Mouse (Mus musculus) intestine, postnatal 0 days (tissue): ENCODE results near the gene Gm21887. TPM values are rescaled to one million over a fixed set of nuclear protein-coding genes. Genes with fewer than 3 reads are reported as not detected.
A peak's percentile ranks its signal among the peaks of the same experiment; 100 is the strongest.
"Not testable (repeated sequence)": the region's sequence is repeated elsewhere in the genome, so short reads cannot be mapped to it uniquely, and the experiment has no call there.

Experiments used
- ATAC-seq: fragments of 200-750 bp; cut with Nextera tagmentation; 2 replicates; pipeline ENCODE4 v1.8.0; 2017; ENCODE audit warnings: mild to moderate bottlenecking, moderate TSS enrichment, moderate library complexity
- H3K27ac ChIP-seq: fragments of 300-500 bp; sonication (generic); 2 replicates; pipeline ENCODE4 v1.5.1; 2014; ENCODE audit warnings: mild to moderate bottlenecking, low read depth, low read length, moderate library complexity
- H3K27me3 ChIP-seq: fragments of 300-500 bp; sonication (generic); replicated peaks from 2 replicates; pipeline ENCODE4 v1.6.1; 2014; ENCODE audit warnings: low read length, mixed read lengths; ENCODE audit not compliant: control insufficient read depth, insufficient read depth
- H3K36me3 ChIP-seq: fragments of 300-500 bp; sonication (generic); 2 replicates; pipeline ENCODE4 v1.6.1; 2014; ENCODE audit warnings: mild to moderate bottlenecking, moderate library complexity; ENCODE audit not compliant: control insufficient read depth, insufficient read depth
- H3K4me1 ChIP-seq: fragments of 300-500 bp; sonication (generic); replicated peaks from 2 replicates; pipeline ENCODE4 v1.6.1; 2014; ENCODE audit warnings: antibody characterized with exemption, low read length, mixed read lengths; ENCODE audit not compliant: control insufficient read depth, insufficient read depth
- H3K4me2 ChIP-seq: fragments of 300-500 bp; sonication (generic); replicated peaks from 2 replicates; pipeline ENCODE4 v1.6.1; 2014; ENCODE audit warnings: low read depth, mild to moderate bottlenecking, moderate library complexity
- H3K4me3 ChIP-seq: fragments of 300-500 bp; sonication (generic); 2 replicates; pipeline ENCODE4 v1.5.1; 2014; ENCODE audit warnings: low read depth, low read length
- H3K9ac ChIP-seq: fragments of 300-500 bp; sonication (generic); 2 replicates; pipeline ENCODE4 v1.6.1; 2014; ENCODE audit warnings: mild to moderate bottlenecking, low read depth, low read length
- H3K9me3 ChIP-seq: fragments of 300-500 bp; sonication (generic); 2 replicates; pipeline ENCODE4 v1.6.1; 2016; ENCODE audit warnings: mixed run types; ENCODE audit not compliant: control insufficient read depth
- WGBS: fragments of 180-500 bp; shearing (Covaris S2); extraction: QIAGEN DNeasy Blood & Tissue Kit; methylation state at CpG from one replicate; pipeline ENCODE4 v1.1.7; 2014; 5-methylcytosine and 5-hydroxymethylcytosine counted together
- polyA plus RNA-seq: library from polyadenylated mRNA; unstranded; fragments of >200 nt; fragmentation: Nextera tagmentation; extraction: Ambion mirVana; gene quantifications from 2 replicates; pipeline ENCODE4 v1.2.1, GENCODE M21; 2015

Gene Gm21887
- polyA plus RNA-seq, 1 experiment from 2014 or later = 66.4 TPM

- peak overlapping the region; percentile 4; the same call in 1 of the 2 replicates for H3K27ac ChIP-seq
- not testable (repeated sequence) for H3K9ac ChIP-seq, H3K4me3 ChIP-seq, H3K4me1 ChIP-seq, H3K9me3 ChIP-seq, ATAC-seq, H3K4me2 ChIP-seq, H3K36me3 ChIP-seq, H3K27me3 ChIP-seq
- WGBS = 56% methylated on average over 6 of the region's 6 CpGs
Observed at GRCm38 (mm10) chrX:169974974-169975373, 34.5 kb upstream of the Gm21887 start.

- not testable (repeated sequence) for H3K27ac ChIP-seq, H3K36me3 ChIP-seq, H3K9ac ChIP-seq, H3K9me3 ChIP-seq, H3K4me1 ChIP-seq, ATAC-seq, H3K27me3 ChIP-seq, H3K4me3 ChIP-seq, H3K4me2 ChIP-seq
- 65% methylated on average over 3 of the region's 3 CpGs for WGBS
Observed at GRCm38 (mm10) chrX:169975681-169976131, 33.8 kb upstream of the Gm21887 start.

GRCm38 (mm10) chrX:169976340-169976739, 33.1 kb upstream of the Gm21887 start:
- not testable (repeated sequence) for H3K4me2 ChIP-seq, H3K27me3 ChIP-seq, H3K9me3 ChIP-seq, H3K4me1 ChIP-seq, H3K36me3 ChIP-seq, H3K4me3 ChIP-seq, ATAC-seq, H3K27ac ChIP-seq, H3K9ac ChIP-seq
- 83% methylated on average over 5 of the region's 5 CpGs for WGBS

- not testable (repeated sequence) for H3K9me3 ChIP-seq, H3K36me3 ChIP-seq, ATAC-seq, H3K27me3 ChIP-seq, H3K9ac ChIP-seq, H3K4me2 ChIP-seq, H3K4me3 ChIP-seq, H3K4me1 ChIP-seq
- WGBS = 86% methylated on average over 7 of the region's 7 CpGs
- H3K27ac ChIP-seq = 0 out of 2 replicates have a peak overlapping the region, but pooled peaks have one; percentile 6
Observed at GRCm38 (mm10) chrX:169977856-169978435, 31.5 kb upstream of the Gm21887 start.

- 0 out of 2 replicates have a peak overlapping the region, but pooled peaks have one; percentile 6 for H3K27ac ChIP-seq
- H3K4me3 ChIP-seq, H3K36me3 ChIP-seq, H3K27me3 ChIP-seq, H3K4me1 ChIP-seq, ATAC-seq, H3K9me3 ChIP-seq, H3K9ac ChIP-seq: not testable (repeated sequence)
- 63% methylated on average over 29 of the region's 29 CpGs for WGBS
- H3K4me2 ChIP-seq = 0 out of 2 replicates have a peak overlapping the region, but pooled peaks have one; percentile 14
Observed at GRCm38 (mm10) chrX:169978436-169979381, 30.8 kb upstream of the Gm21887 start.

GRCm38 (mm10) chrX:169979461-169980202, 29.8 kb upstream of the Gm21887 start:
- H3K36me3 ChIP-seq, H3K4me2 ChIP-seq, H3K9me3 ChIP-seq, H3K27ac ChIP-seq, H3K9ac ChIP-seq, H3K4me1 ChIP-seq, ATAC-seq, H3K4me3 ChIP-seq: not testable (repeated sequence)
- whole genome bisulfite sequencing = 68% methylated on average over 20 of the region's 20 CpGs
- peaks cover 12% of the 10 kb centered on the region; the same call in 1 of the 2 replicates for H3K27me3 ChIP-seq

GRCm38 (mm10) chrX:169980203-169980556, 29.3 kb upstream of the Gm21887 start:
- 54% methylated on average over 6 of the region's 6 CpGs for WGBS
- H3K4me1 ChIP-seq, ATAC-seq, H3K36me3 ChIP-seq, H3K9me3 ChIP-seq, H3K4me2 ChIP-seq, H3K4me3 ChIP-seq, H3K9ac ChIP-seq, H3K27ac ChIP-seq: not testable (repeated sequence)
- H3K27me3 ChIP-seq = peaks cover 12% of the 10 kb centered on the region; the same call in 1 of the 2 replicates
